Mouse (Mus musculus) spleen, adult 2 months (tissue): Measurements from ENCODE around the gene Prkcz.

Source experiments
- CTCF ChIP-seq: fragments of 200-500 bp; IDR thresholded peaks from 2 replicates; pipeline ENCODE4 v1.5.1; 2011; ENCODE audit warnings: mild to moderate bottlenecking, inconsistent platforms; ENCODE audit not compliant: insufficient read depth, insufficient read length, insufficient replicate concordance; ENCODE audit errors: extremely low read depth
- POLR2A ChIP-seq: fragments of 200-500 bp; IDR thresholded peaks from 2 replicates; pipeline ENCODE4 v1.6.1; 2011; ENCODE audit warnings: low read depth, low read length, inconsistent platforms

DNA sequence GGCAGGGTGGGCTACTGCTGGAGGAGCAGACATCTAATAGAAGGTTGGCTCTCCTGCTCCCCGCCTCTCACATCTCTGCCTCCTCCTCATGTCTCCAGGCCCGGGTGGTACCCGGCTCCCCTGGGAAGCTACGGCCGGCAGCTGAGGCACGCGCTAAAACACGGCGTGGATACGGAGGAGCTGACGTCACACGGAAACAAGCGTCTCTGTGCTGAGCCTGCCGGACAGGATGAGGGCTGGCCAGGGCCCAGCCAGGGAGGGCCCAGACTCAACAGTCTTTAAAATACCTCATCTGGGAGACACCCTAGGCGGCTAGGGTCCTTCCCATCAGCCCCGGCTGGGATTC, 15.6 kb downstream of the Prkcz start:
- TF ChIP-seq POLR2A = no peak
- no peak for TF ChIP-seq CTCF
